Mouse (Mus musculus): ENCODE results near the gene Mrtfa. TPM values are rescaled to one million over a fixed set of nuclear protein-coding genes. Genes with fewer than 3 reads are reported as not detected.

Mrtfa gene
- polyA plus RNA-seq, 1 experiment from 2014 or later = 21.8 TPM

DNA sequence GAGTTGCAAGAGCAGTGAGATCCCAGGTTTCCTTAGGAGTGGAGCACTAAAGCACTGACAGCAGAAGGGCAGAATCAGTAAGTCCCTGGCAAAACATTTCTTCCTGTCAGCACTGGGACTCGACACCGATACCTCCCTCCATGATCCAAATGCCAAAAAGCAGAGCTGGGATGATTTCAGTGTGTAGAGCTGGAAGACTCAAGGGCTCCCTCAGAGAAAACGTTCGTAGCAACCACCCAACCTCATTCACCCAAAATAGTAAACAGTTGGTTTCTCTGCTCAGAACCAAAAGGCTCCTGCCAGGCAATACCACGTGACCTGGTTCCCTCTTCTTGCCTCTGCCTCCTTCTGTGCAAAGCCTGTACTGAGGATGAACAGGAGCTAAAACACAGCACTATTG lies 123.6 kb downstream of the Mrtfa start:
- Histone ChIP-seq H3K9ac (ENCODE audit: low read length) (no peak overlapping the region), H3K9me3 (ENCODE audit: control insufficient read depth, low read length) (no peaks in the 10 kb centered on the region), H3K4me1 (ENCODE audit: control insufficient read depth, insufficient read depth, low read length) (0 out of 2 replicates have a peak, but pooled peaks cover 7% of the 10 kb centered on the region), H3K36me3 (ENCODE audit: control insufficient read depth, insufficient read depth, low read length) (no peaks in the 10 kb centered on the region), H3K27ac (ENCODE audit: low read depth, low read length) (no peak overlapping the region), H3K4me2 (no peak overlapping the region), H3K4me3 (ENCODE audit: low read depth, low read length) (no peak overlapping the region), H3K27me3 (ENCODE audit: control insufficient read depth, insufficient read depth, low read length) (no peaks in the 10 kb centered on the region)
- WGBS = 78% methylated on average over 5 of the region's 5 CpGs
- DNase-seq (ENCODE audit: low spot score, missing footprints) (no peak), ATAC-seq (ENCODE audit: low FRiP score) (no peak)

DNA sequence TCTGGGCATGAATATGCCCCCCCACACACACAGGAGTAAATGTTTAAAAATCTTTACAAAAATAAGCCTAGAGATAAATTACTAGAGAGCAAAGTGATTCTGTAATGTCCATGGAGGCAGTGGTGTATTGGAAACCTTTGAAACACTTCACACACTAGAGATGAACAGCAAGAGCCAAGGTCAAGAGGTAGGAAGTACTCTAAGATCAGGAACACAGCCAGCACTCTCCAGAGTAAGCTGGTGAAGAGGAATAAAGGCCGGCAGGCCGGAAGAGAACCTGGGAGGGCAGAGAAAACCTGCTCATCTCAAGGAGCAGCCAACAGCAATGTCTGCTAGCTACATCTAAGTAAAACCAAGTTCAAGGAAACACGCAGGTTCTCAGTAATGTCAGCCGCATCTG lies 125.9 kb downstream of the Mrtfa start:
- DNase-seq (ENCODE audit: low spot score, missing footprints) (no peak), ATAC-seq (ENCODE audit: low FRiP score) (no peak)
- Histone ChIP-seq H3K9me3 (ENCODE audit: control insufficient read depth, low read length) (no peaks in the 10 kb centered on the region), H3K4me3 (ENCODE audit: low read depth, low read length) (no peak overlapping the region), H3K27ac (ENCODE audit: low read depth, low read length) (no peak overlapping the region), H3K4me2 (no peak overlapping the region), H3K9ac (ENCODE audit: low read length) (no peak overlapping the region), H3K27me3 (ENCODE audit: control insufficient read depth, insufficient read depth, low read length) (no peaks in the 10 kb centered on the region), H3K36me3 (ENCODE audit: control insufficient read depth, insufficient read depth, low read length) (no peaks in the 10 kb centered on the region), H3K4me1 (ENCODE audit: control insufficient read depth, insufficient read depth, low read length) (0 out of 2 replicates have a peak, but pooled peaks cover 7% of the 10 kb centered on the region)
- WGBS = 90% methylated on average over 4 of the region's 4 CpGs

DNA sequence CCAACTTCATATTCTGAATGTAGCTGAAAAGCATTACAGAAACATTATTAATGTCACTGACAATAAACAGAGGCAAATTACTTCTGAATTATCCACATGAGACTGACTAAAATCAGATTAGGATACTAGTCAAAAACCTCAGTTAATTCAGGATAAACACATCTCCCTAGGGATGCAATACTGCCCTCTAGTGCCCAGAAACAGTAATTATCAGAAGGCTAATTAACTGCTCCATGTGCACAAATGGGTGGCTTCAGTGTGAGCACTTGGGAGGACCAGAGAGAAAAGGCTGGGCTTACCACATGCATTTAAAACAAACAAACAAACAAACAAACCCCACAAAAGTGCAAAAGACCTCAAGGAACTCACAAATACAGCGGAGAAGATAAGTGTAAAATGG lies 126.4 kb downstream of the Mrtfa start:
- Histone ChIP-seq H3K36me3 (ENCODE audit: control insufficient read depth, insufficient read depth, low read length) (no peaks in the 10 kb centered on the region), H3K27me3 (ENCODE audit: control insufficient read depth, insufficient read depth, low read length) (no peaks in the 10 kb centered on the region)

DNA sequence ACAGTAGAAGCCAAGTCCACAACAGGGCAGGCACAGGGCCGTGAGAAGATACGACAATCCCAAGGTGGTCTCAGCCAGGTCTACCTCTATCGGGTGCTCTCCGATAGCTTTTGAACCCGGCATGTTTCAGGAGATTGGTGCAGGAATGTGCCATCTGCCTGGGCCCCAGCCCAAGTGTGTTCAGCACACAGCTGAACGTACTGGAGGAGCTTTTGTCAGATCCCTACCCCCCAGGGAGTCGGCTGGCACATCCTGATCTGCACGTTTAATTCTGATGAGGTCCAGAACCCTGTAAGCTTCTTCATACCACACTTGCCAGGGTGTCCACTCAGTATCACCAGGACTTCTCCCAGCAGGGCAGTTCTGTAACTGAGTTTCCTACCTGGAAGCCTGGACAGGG lies 127.9 kb downstream of the Mrtfa start:
- Histone ChIP-seq H3K9me3 (ENCODE audit: control insufficient read depth, low read length) (no peaks in the 10 kb centered on the region), H3K4me2 (no peak overlapping the region), H3K27me3 (ENCODE audit: control insufficient read depth, insufficient read depth, low read length) (no peaks in the 10 kb centered on the region), H3K27ac (ENCODE audit: low read depth, low read length) (no peak overlapping the region), H3K9ac (ENCODE audit: low read length) (no peak overlapping the region), H3K4me3 (ENCODE audit: low read depth, low read length) (no peak overlapping the region), H3K36me3 (ENCODE audit: control insufficient read depth, insufficient read depth, low read length) (no peaks in the 10 kb centered on the region), H3K4me1 (ENCODE audit: control insufficient read depth, insufficient read depth, low read length) (0 out of 2 replicates have a peak, but pooled peaks cover 7% of the 10 kb centered on the region)
- 63% methylated on average over 8 of the region's 8 CpGs for WGBS
- no peak for DNase-seq (ENCODE audit: low spot score, missing footprints)
- ATAC-seq (ENCODE audit: low FRiP score) = no peak

More for the DNA sequence above, 126.4 kb downstream of the Mrtfa start:
- Histone ChIP-seq H3K9me3 (ENCODE audit: control insufficient read depth, low read length) (no peaks in the 10 kb centered on the region), H3K4me3 (ENCODE audit: low read depth, low read length) (no peak overlapping the region), H3K9ac (ENCODE audit: low read length) (no peak overlapping the region), H3K4me1 (ENCODE audit: control insufficient read depth, insufficient read depth, low read length) (0 out of 2 replicates have a peak, but pooled peaks cover 7% of the 10 kb centered on the region), H3K4me2 (no peak overlapping the region), H3K27ac (ENCODE audit: low read depth, low read length) (no peak overlapping the region)
- 28% methylated on average over 1 of the region's 1 CpGs for WGBS
- DNase-seq (ENCODE audit: low spot score, missing footprints) = no peak
- no peak for ATAC-seq (ENCODE audit: low FRiP score)

DNA sequence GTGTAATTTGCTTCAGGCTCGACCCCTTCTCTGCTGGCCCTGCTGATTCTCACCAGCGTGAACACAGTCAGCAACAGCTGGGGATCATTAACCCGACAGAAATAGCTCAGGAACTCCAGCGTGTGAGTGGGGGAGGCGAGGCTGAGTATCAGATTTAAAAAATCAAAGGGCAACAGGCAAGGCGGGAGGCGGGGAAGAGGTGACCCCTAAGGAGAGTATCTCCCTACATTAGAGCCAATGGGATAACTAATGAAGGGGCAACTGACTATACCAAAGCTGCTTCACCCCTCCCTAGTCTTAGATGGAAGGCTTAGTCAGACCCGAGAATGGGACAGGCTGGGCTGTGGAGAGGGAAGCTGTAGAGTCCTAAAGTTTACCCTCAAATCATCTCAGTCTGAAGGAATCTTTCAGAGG lies 128.4 kb downstream of the Mrtfa start:
- WGBS = 51% methylated on average over 8 of the region's 8 CpGs

DNA sequence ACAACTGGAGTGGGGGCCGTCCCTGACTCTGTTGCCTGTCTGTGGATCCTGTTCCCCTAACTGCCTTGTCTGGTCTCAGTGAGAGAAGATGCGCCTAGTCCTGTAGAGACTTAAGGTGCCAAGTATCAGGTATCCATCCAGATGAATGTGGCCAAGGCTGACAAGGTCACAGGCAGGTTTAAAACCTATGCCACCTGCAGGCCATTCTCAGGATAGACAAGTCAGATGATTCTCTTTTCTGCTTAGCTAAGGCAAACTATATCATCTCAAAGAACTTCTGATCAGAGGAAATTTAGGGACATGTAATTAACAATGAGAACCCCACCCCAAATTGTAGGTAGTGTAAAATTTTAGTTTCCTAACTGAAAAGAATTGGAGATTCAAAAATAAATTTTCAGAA lies 129.6 kb downstream of the Mrtfa start:
- Histone ChIP-seq H3K4me2 (no peak overlapping the region), H3K27me3 (ENCODE audit: control insufficient read depth, insufficient read depth, low read length) (no peaks in the 10 kb centered on the region), H3K4me3 (ENCODE audit: low read depth, low read length) (no peak overlapping the region), H3K4me1 (ENCODE audit: control insufficient read depth, insufficient read depth, low read length) (0 out of 2 replicates have a peak, but pooled peaks cover 7% of the 10 kb centered on the region), H3K27ac (ENCODE audit: low read depth, low read length) (no peak overlapping the region), H3K36me3 (ENCODE audit: control insufficient read depth, insufficient read depth, low read length) (no peaks in the 10 kb centered on the region), H3K9ac (ENCODE audit: low read length) (no peak overlapping the region), H3K9me3 (ENCODE audit: control insufficient read depth, low read length) (no peaks in the 10 kb centered on the region)
- DNase-seq (ENCODE audit: low spot score, missing footprints) (no peak), ATAC-seq (ENCODE audit: low FRiP score) (no peak)
- WGBS = 85% methylated on average over 2 of the region's 2 CpGs

More for the DNA sequence above, 128.4 kb downstream of the Mrtfa start:
- Histone ChIP-seq H3K4me2 (no peak overlapping the region), H3K27me3 (ENCODE audit: control insufficient read depth, insufficient read depth, low read length) (no peaks in the 10 kb centered on the region), H3K9ac (ENCODE audit: low read length) (no peak overlapping the region), H3K27ac (ENCODE audit: low read depth, low read length) (no peak overlapping the region), H3K9me3 (ENCODE audit: control insufficient read depth, low read length) (no peaks in the 10 kb centered on the region), H3K36me3 (ENCODE audit: control insufficient read depth, insufficient read depth, low read length) (no peaks in the 10 kb centered on the region), H3K4me1 (ENCODE audit: control insufficient read depth, insufficient read depth, low read length) (0 out of 2 replicates have a peak, but pooled peaks cover 7% of the 10 kb centered on the region), H3K4me3 (ENCODE audit: low read depth, low read length) (no peak overlapping the region)
- ATAC-seq (ENCODE audit: low FRiP score) (no peak), DNase-seq (ENCODE audit: low spot score, missing footprints) (no peak)

DNA sequence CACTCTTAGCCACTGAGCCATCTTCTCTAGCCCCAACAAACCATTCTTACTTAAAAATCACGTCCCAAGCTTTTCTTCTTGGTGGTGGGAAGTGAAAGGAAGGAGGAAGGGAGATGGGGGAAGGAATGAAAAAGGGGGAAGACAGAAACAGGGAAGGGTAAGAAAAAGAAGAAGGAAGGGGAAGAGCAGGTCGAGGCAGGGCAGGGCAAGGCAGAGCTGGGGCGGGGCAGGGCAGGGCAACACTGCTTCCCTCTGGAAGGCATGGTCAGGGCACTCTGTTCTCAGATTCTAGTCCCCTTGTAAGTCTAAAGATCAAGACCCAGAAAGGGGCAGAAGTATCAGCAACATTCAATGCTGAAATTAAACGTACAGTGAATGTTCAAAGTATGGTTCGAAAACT lies 132.8 kb downstream of the Mrtfa start:
- WGBS = 92% methylated on average over 5 of the region's 5 CpGs
- Histone ChIP-seq H3K27ac (ENCODE audit: low read depth, low read length) (no peak overlapping the region), H3K4me2 (no peak overlapping the region)

DNA sequence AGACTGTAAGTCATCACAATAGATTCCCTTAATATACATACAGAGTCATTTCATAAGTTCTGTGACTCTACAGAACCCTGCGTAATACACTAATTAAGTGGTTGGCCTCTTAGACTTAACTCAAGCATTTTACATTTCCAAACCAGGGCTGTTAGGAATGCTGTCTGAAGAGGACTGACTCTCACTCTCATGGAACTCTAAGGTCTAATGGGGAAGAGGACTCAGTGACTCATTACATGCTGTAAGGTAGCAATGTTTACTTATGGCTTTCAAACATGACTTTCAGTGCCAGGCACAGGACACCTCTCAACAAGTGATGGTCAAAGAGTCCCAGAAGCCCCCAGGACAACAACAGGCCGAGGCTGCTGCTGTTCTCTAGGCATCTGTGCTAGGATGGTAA lies 135.1 kb downstream of the Mrtfa start:
- Histone ChIP-seq H3K9me3 (ENCODE audit: control insufficient read depth, low read length) (no peaks in the 10 kb centered on the region), H3K4me3 (ENCODE audit: low read depth, low read length) (no peak overlapping the region), H3K27ac (ENCODE audit: low read depth, low read length) (no peak overlapping the region), H3K4me1 (ENCODE audit: control insufficient read depth, insufficient read depth, low read length) (no peaks in the 10 kb centered on the region), H3K9ac (ENCODE audit: low read length) (no peak overlapping the region), H3K36me3 (ENCODE audit: control insufficient read depth, insufficient read depth, low read length) (no peaks in the 10 kb centered on the region), H3K27me3 (ENCODE audit: control insufficient read depth, insufficient read depth, low read length) (no peaks in the 10 kb centered on the region), H3K4me2 (no peak overlapping the region)
- 97% methylated on average over 2 of the region's 2 CpGs for WGBS
- no peak for DNase-seq (ENCODE audit: low spot score, missing footprints)
- no peak for ATAC-seq (ENCODE audit: low FRiP score)

More for the DNA sequence above, 132.8 kb downstream of the Mrtfa start:
- no peak overlapping the region for H3K4me3 ChIP-seq (ENCODE audit: low read depth, low read length)
- no peak for ATAC-seq (ENCODE audit: low FRiP score)
- H3K27me3 ChIP-seq (ENCODE audit: control insufficient read depth, insufficient read depth, low read length) = no peaks in the 10 kb centered on the region
- no peaks in the 10 kb centered on the region for H3K36me3 ChIP-seq (ENCODE audit: control insufficient read depth, insufficient read depth, low read length)
- no peak for DNase-seq (ENCODE audit: low spot score, missing footprints)
- H3K4me1 ChIP-seq (ENCODE audit: control insufficient read depth, insufficient read depth, low read length) = 0 out of 2 replicates have a peak, but pooled peaks cover 4% of the 10 kb centered on the region
- no peak overlapping the region for H3K9ac ChIP-seq (ENCODE audit: low read length)
- H3K9me3 ChIP-seq (ENCODE audit: control insufficient read depth, low read length) = no peaks in the 10 kb centered on the region

DNA sequence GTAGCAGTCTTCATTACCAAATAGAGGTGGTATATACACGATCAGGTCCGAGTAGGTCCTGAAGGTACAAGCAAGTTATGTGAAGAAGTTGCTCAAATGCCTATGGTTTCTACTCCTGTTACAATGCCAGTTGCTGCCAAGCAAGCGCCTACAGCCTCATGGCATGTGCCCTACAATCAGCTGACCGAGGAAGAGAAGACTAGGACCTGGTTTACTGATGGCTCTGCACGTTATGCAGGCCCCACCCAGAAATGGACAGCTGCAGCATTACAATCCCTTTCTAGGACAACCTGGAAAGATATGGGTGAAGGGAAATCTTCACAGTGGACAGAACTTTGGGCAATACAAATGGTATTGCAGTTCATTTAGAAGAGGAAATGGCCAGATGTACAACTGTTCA lies 138.1 kb downstream of the Mrtfa start:
- DNase-seq (ENCODE audit: low spot score, missing footprints) = no peak
- H3K9me3 ChIP-seq (ENCODE audit: control insufficient read depth, low read length) = no peaks in the 10 kb centered on the region
- no peaks in the 10 kb centered on the region for H3K36me3 ChIP-seq (ENCODE audit: control insufficient read depth, insufficient read depth, low read length)
- H3K4me1 ChIP-seq (ENCODE audit: control insufficient read depth, insufficient read depth, low read length) = no peaks in the 10 kb centered on the region
- WGBS = 96% methylated on average over 5 of the region's 5 CpGs
- H3K9ac ChIP-seq (ENCODE audit: low read length) = no peak overlapping the region
- H3K27me3 ChIP-seq (ENCODE audit: control insufficient read depth, insufficient read depth, low read length) = no peaks in the 10 kb centered on the region
- H3K4me2 ChIP-seq = no peak overlapping the region
- no peak for ATAC-seq (ENCODE audit: low FRiP score)
- no peak overlapping the region for H3K4me3 ChIP-seq (ENCODE audit: low read depth, low read length)
- H3K27ac ChIP-seq (ENCODE audit: low read depth, low read length) = no peak overlapping the region
